18 mouse cellular contexts compared by ENCODE assay signal in the genomic region with DNA sequence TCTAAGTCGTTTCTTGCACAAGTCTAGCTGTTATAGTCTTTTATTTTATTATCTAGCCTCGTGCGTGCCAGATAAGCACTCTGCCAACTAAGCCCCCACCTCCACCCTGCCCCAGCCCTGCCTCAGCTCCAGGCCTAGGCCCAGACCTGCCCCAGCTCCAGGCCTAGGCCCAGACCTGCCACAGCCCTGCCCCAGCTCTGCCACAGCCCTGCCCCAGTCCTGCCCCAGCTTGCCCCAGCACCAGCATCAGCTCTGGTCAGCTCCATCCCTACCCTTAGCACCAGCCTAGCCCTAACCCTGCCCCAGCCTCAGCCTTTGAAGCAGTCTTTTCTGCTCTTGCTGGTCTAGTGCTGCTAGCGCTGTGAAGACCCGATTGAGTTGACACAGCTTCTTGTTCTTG.
DNase-seq lines count a peak whose midpoint lies in the region; ATAC-seq lines count a peak whose summit lies in the region.
"Had no signal": no experiment of that assay in that cellular context is flagged by ENCODE, and none has a peak within 500 bp of the region (broad histone marks: within the 10 kb centered on the region; RNA-seq: fewer than 3 reads in every experiment).

No protein-coding gene starts in this region.

- H3K9me3 ChIP-seq in hindbrain, embryonic 14.5 days (ENCODE audit: control insufficient read depth, low read length): no peaks in the 10 kb centered on the region
- no peaks in the 10 kb centered on the region for H3K9me3 ChIP-seq in hindbrain, embryonic 11.5 days (ENCODE audit: control insufficient read depth, low read length)
- no peaks in the 10 kb centered on the region for H3K9me3 ChIP-seq in hindbrain, embryonic 15.5 days
- no peaks in the 10 kb centered on the region for H3K9me3 ChIP-seq in intestine, embryonic 16.5 days (ENCODE audit: control insufficient read depth, low read length)
- no peaks in the 10 kb centered on the region for H3K9me3 ChIP-seq in neural tube, embryonic 12.5 days
- H3K9me3 ChIP-seq: heart, embryonic 10.5 days; kidney, embryonic 15.5 days; limb, embryonic 15.5 days had no signal

- H3K27ac ChIP-seq in hindbrain, embryonic 14.5 days: peak overlapping the region; percentile 73; the same call in 1 of the 2 replicates
- H3K27ac ChIP-seq in hindbrain, embryonic 11.5 days (ENCODE audit: low read depth, low read length): no peak overlapping the region
- peak overlapping the region; percentile 2; the same call in 1 of the 2 replicates for H3K27ac ChIP-seq in hindbrain, embryonic 15.5 days (replicated peaks)
- H3K27ac ChIP-seq in intestine, embryonic 16.5 days (ENCODE audit: low read length): no peak overlapping the region
- H3K27ac ChIP-seq in neural tube, embryonic 12.5 days: peak overlapping the region; percentile 57; the same call in 1 of the 2 replicates
- H3K27ac ChIP-seq: heart, embryonic 10.5 days; kidney, embryonic 15.5 days; limb, embryonic 15.5 days had no signal

- no peaks in the 10 kb centered on the region for H3K27me3 ChIP-seq in hindbrain, embryonic 14.5 days (ENCODE audit: control insufficient read depth, insufficient read depth, low read length)
- no peaks in the 10 kb centered on the region for H3K27me3 ChIP-seq in hindbrain, embryonic 11.5 days (ENCODE audit: control insufficient read depth, insufficient read depth, low read length)
- no peaks in the 10 kb centered on the region for H3K27me3 ChIP-seq in hindbrain, embryonic 15.5 days
- H3K27me3 ChIP-seq in intestine, embryonic 16.5 days (replicated peaks; ENCODE audit: control insufficient read depth, insufficient read depth, low read length): no peaks in the 10 kb centered on the region
- no peaks in the 10 kb centered on the region for H3K27me3 ChIP-seq in neural tube, embryonic 12.5 days (replicated peaks)
- H3K27me3 ChIP-seq: limb, embryonic 15.5 days had no signal

- no peak for DNase-seq in hindbrain, embryonic 14.5 days (ENCODE audit: low spot score)
- DNase-seq in hindbrain, embryonic 11.5 days (ENCODE audit: low spot score): no peak
- no peak for DNase-seq in layer of hippocampus, adult 9-10 months (ENCODE audit: low spot score)
- DNase-seq in liver: no peak
- DNase-seq: cerebellum, adult 2 months; cerebellum, postnatal 36 days; gastrocnemius, postnatal 36 days; heart, postnatal 10 days; lung, postnatal 10 days; retina, postnatal 1 day; thymus, postnatal 4 days had no signal

- H3K4me1 ChIP-seq in hindbrain, embryonic 14.5 days (replicated peaks; ENCODE audit: control insufficient read depth, insufficient read depth, low read length): peaks cover 22% of the 10 kb centered on the region
- no peaks in the 10 kb centered on the region for H3K4me1 ChIP-seq in hindbrain, embryonic 11.5 days (replicated peaks; ENCODE audit: control insufficient read depth, insufficient read depth, low read length)
- peaks cover 10% of the 10 kb centered on the region; the same call in 1 of the 2 replicates for H3K4me1 ChIP-seq in hindbrain, embryonic 15.5 days (replicated peaks)
- no peaks in the 10 kb centered on the region for H3K4me1 ChIP-seq in intestine, embryonic 16.5 days (ENCODE audit: control insufficient read depth, insufficient read depth, low read length)
- peaks cover 7% of the 10 kb centered on the region for H3K4me1 ChIP-seq in neural tube, embryonic 12.5 days
- H3K4me1 ChIP-seq: heart, embryonic 10.5 days; kidney, embryonic 15.5 days had no signal

- 89% methylated on average over 5 of the region's 5 CpGs for WGBS in hindbrain, embryonic 14.5 days
- WGBS in hindbrain, embryonic 11.5 days: 85% methylated on average over 5 of the region's 5 CpGs
- 86% methylated on average over 5 of the region's 5 CpGs for WGBS in hindbrain, embryonic 15.5 days
- WGBS in intestine, embryonic 16.5 days: 64% methylated on average over 5 of the region's 5 CpGs
- 88% methylated on average over 5 of the region's 5 CpGs for WGBS in neural tube, embryonic 12.5 days

- H3K36me3 ChIP-seq in hindbrain, embryonic 14.5 days (replicated peaks; ENCODE audit: control insufficient read depth, insufficient read depth): no peaks in the 10 kb centered on the region
- no peaks in the 10 kb centered on the region for H3K36me3 ChIP-seq in hindbrain, embryonic 11.5 days (ENCODE audit: control insufficient read depth, insufficient read depth, low read length)
- no peaks in the 10 kb centered on the region for H3K36me3 ChIP-seq in hindbrain, embryonic 15.5 days
- H3K36me3 ChIP-seq in intestine, embryonic 16.5 days (ENCODE audit: control insufficient read depth, insufficient read depth, low read length): no peaks in the 10 kb centered on the region
- no peaks in the 10 kb centered on the region for H3K36me3 ChIP-seq in neural tube, embryonic 12.5 days
- H3K36me3 ChIP-seq: heart, embryonic 10.5 days; kidney, embryonic 15.5 days; limb, embryonic 15.5 days had no signal

- H3K4me2 ChIP-seq in hindbrain, embryonic 14.5 days (replicated peaks): no peak overlapping the region
- no peak overlapping the region for H3K4me2 ChIP-seq in hindbrain, embryonic 11.5 days (replicated peaks; ENCODE audit: low read depth, low read length)
- H3K4me2 ChIP-seq in hindbrain, embryonic 15.5 days: no peak overlapping the region
- H3K4me2 ChIP-seq in intestine, embryonic 16.5 days (ENCODE audit: low read depth, low read length): no peak overlapping the region
- H3K4me2 ChIP-seq in neural tube, embryonic 12.5 days (replicated peaks): no peak overlapping the region
- H3K4me2 ChIP-seq: kidney, embryonic 15.5 days; limb, embryonic 15.5 days had no signal

- H3K9ac ChIP-seq in hindbrain, embryonic 14.5 days: no peak overlapping the region
- no peak overlapping the region for H3K9ac ChIP-seq in hindbrain, embryonic 11.5 days (ENCODE audit: low read depth, low read length)
- no peak overlapping the region for H3K9ac ChIP-seq in hindbrain, embryonic 15.5 days
- H3K9ac ChIP-seq in intestine, embryonic 16.5 days (ENCODE audit: low read depth, low read length): no peak overlapping the region
- H3K9ac ChIP-seq in neural tube, embryonic 12.5 days: no peak overlapping the region
- H3K9ac ChIP-seq: kidney, embryonic 15.5 days; limb, embryonic 15.5 days had no signal

- ATAC-seq in hindbrain, embryonic 14.5 days (ENCODE audit: low FRiP score): no peak
- ATAC-seq in hindbrain, embryonic 11.5 days (ENCODE audit: low FRiP score): no peak
- ATAC-seq in hindbrain, embryonic 15.5 days (ENCODE audit: low FRiP score, low read depth): no peak
- peak; percentile 42; the same call in 1 of the 2 replicates for ATAC-seq in intestine, embryonic 16.5 days
- ATAC-seq in neural tube, embryonic 12.5 days (ENCODE audit: low FRiP score, low read depth): no peak
- ATAC-seq: forebrain, embryonic 14.5 days had no signal

- H3K4me3 ChIP-seq in hindbrain, embryonic 14.5 days (replicated peaks; ENCODE audit: low read length): no peak overlapping the region
- no peak overlapping the region for H3K4me3 ChIP-seq in hindbrain, embryonic 11.5 days (ENCODE audit: low read depth, low read length)
- H3K4me3 ChIP-seq in hindbrain, embryonic 15.5 days: no peak overlapping the region
- no peak overlapping the region for H3K4me3 ChIP-seq in intestine, embryonic 16.5 days (ENCODE audit: low read length)
- H3K4me3 ChIP-seq in neural tube, embryonic 12.5 days: no peak overlapping the region
- H3K4me3 ChIP-seq: heart, embryonic 10.5 days; kidney, embryonic 15.5 days; limb, embryonic 15.5 days had no signal

Comparison
In these comparisons a context has a peak if more than half of its experiments do, and no peak if none do; other contexts are left out.
1. H3K27ac ChIP-seq: peak in hindbrain, embryonic 14.5 days (single experiment), hindbrain, embryonic 15.5 days (single experiment) and neural tube, embryonic 12.5 days (single experiment); none in hindbrain, embryonic 11.5 days (single experiment) and intestine, embryonic 16.5 days (single experiment).